21 mouse cellular contexts compared by ENCODE assay signal in the genomic region with DNA sequence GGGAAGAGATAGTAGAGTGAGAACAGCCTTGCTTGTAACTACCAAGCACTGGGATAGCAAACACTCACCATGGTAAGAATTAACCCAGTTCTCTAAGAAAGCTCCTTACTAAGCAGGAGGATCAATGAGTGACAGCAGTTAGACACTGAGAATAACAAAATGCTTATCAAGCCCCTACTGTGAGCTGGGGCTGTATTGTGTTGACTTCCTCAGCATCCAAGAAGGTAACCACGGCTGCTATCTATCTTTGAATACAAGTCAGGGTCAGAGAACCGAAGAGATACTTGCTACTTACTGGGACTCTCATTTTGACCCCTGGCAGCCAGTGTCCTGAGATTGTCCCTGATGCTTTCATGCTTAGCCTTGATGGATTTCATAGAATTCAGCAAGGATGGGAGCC.
DNase-seq lines count a peak whose midpoint lies in the region; ATAC-seq and TF ChIP-seq lines count a peak whose summit lies in the region.
"Had no signal": no experiment of that assay in that cellular context is flagged by ENCODE, and none has a peak within 500 bp of the region (broad histone marks: within the 10 kb centered on the region; RNA-seq: fewer than 3 reads in every experiment).

No protein-coding gene starts in this region.

- WGBS in spleen, adult 2 months: 60% methylated on average over 2 of the region's 2 CpGs
- WGBS in liver, postnatal 0 days (ENCODE audit: insufficient replicate concordance): 46% methylated on average over 2 of the region's 2 CpGs

- TF ChIP-seq POLR2A in spleen, adult 2 months (IDR thresholded peaks at IDR 0.05; ENCODE audit: low read depth, low read length): no peak

- no peak overlapping the region for H3K4me2 ChIP-seq in liver, postnatal 0 days (ENCODE audit: low read depth, low read length)
- H3K4me2 ChIP-seq: hindbrain, embryonic 12.5 days had no signal

- TF ChIP-seq CTCF in spleen, adult 2 months (IDR thresholded peaks at IDR 0.05; ENCODE audit: extremely low read depth, insufficient read depth, insufficient read length, insufficient replicate concordance): no peak
- TF ChIP-seq CTCF in liver, postnatal 0 days (IDR thresholded peaks at IDR 0.05; ENCODE audit: low read depth): no peak

- H3K9me3 ChIP-seq in liver, postnatal 0 days (ENCODE audit: low read length): no peaks in the 10 kb centered on the region
- H3K9me3 ChIP-seq: embryonic facial prominence, embryonic 10.5 days; forebrain, embryonic 10.5 days; heart, embryonic 10.5 days; hindbrain, embryonic 12.5 days had no signal

- ATAC-seq in liver, postnatal 0 days: no peak
- ATAC-seq in erythroid progenitor cell, adult 5-6 weeks (replicated peaks; ENCODE audit: low FRiP score, poor library complexity, severe bottlenecking): no peak
- ATAC-seq: forebrain, embryonic 14.5 days; hindbrain, embryonic 16.5 days had no signal

- no peak for DNase-seq in spleen, adult 2 months (ENCODE audit: low read depth in 1 of 2, low spot score in 2 of 2)
- no peak for DNase-seq in spleen, postnatal 14 days (ENCODE audit: low spot score in 2 of 2)
- DNase-seq in induced T-regulatory cell, adult 2 months (ENCODE audit: low read depth): peak; percentile 47
- no peak for DNase-seq in liver, postnatal 0 days
- no peak for DNase-seq in adrenal gland, postnatal 25 days
- DNase-seq in embryo, embryonic 11 days: no peak
- DNase-seq: adrenal gland, postnatal 10 days; cerebellum, adult 18-20 months; cerebellum, adult 9-11 months; cerebellum, postnatal 36 days; gastrocnemius, adult 2 months; gastrocnemius, postnatal 25 days; heart, postnatal 10 days; heart, postnatal 4 days had no signal

- H3K4me3 ChIP-seq in spleen, adult 2 months (ENCODE audit: extremely low read depth, insufficient read depth, insufficient read length): no peak overlapping the region
- H3K4me3 ChIP-seq in liver, postnatal 0 days (ENCODE audit: low read depth, low read length): no peak overlapping the region
- H3K4me3 ChIP-seq: embryonic facial prominence, embryonic 10.5 days; forebrain, embryonic 10.5 days; gastrocnemius, adult 2 months; heart, embryonic 10.5 days; hindbrain, embryonic 12.5 days had no signal

- H3K27me3 ChIP-seq in spleen, adult 2 months (ENCODE audit: control insufficient read depth, insufficient read depth, low read length): no peaks in the 10 kb centered on the region
- no peaks in the 10 kb centered on the region for H3K27me3 ChIP-seq in liver, postnatal 0 days (ENCODE audit: insufficient read depth, low read length)
- H3K27me3 ChIP-seq: hindbrain, embryonic 12.5 days had no signal

- no peak overlapping the region for H3K9ac ChIP-seq in liver, postnatal 0 days (replicated peaks)
- H3K9ac ChIP-seq: hindbrain, embryonic 12.5 days had no signal

- H3K36me3 ChIP-seq in spleen, adult 2 months (ENCODE audit: control insufficient read depth, insufficient read depth, low read length): no peaks in the 10 kb centered on the region
- no peaks in the 10 kb centered on the region for H3K36me3 ChIP-seq in liver, postnatal 0 days (replicated peaks; ENCODE audit: insufficient read depth, low read length)
- H3K36me3 ChIP-seq: embryonic facial prominence, embryonic 10.5 days; forebrain, embryonic 10.5 days; heart, embryonic 10.5 days; hindbrain, embryonic 12.5 days had no signal

- no peak for TF ChIP-seq EP300 in liver, postnatal 0 days (IDR thresholded peaks at IDR 0.05; ENCODE audit: low read depth)

- peaks cover 56% of the 10 kb centered on the region for H3K4me1 ChIP-seq in spleen, adult 2 months (ENCODE audit: control insufficient read depth, insufficient read depth, insufficient read length)
- peaks cover 5% of the 10 kb centered on the region for H3K4me1 ChIP-seq in liver, postnatal 0 days (ENCODE audit: insufficient read depth)
- H3K4me1 ChIP-seq: embryonic facial prominence, embryonic 10.5 days; hindbrain, embryonic 12.5 days had no signal

- peak overlapping the region; percentile 67 for H3K27ac ChIP-seq in spleen, adult 2 months (ENCODE audit: insufficient read depth, low read length)
- H3K27ac ChIP-seq in liver, postnatal 0 days (ENCODE audit: low read depth): peak overlapping the region; percentile 1; the same call in 1 of the 2 replicates
- H3K27ac ChIP-seq: embryonic facial prominence, embryonic 10.5 days; forebrain, embryonic 10.5 days; gastrocnemius, adult 2 months; heart, embryonic 10.5 days; hindbrain, embryonic 12.5 days had no signal
